In genomic region chr16:18776556-18777100, GRCm38 (mm10) we compare ENCODE assay signal across 8 mouse cellular contexts. TPM values are rescaled to one million over a fixed set of nuclear protein-coding genes. Genes with fewer than 3 reads are reported as not detected.
DNase-seq lines count a peak whose midpoint lies in the region; ATAC-seq lines count a peak whose summit lies in the region.

Cldn5 (plus strand) TSS chr16:18776847.

- H3K27me3 ChIP-seq in kidney, embryonic 16.5 days (ENCODE audit: insufficient read depth, low read length), result peaks cover 35% of the 10 kb centered on the region
- H3K27me3 ChIP-seq in liver, embryonic 15.5 days, result peaks cover 70% of the 10 kb centered on the region

- H3K36me3 ChIP-seq in kidney, embryonic 16.5 days (ENCODE audit: insufficient read depth, low read length), result peaks cover 4% of the 10 kb centered on the region; the same call in 1 of the 2 replicates
- peaks cover 17% of the 10 kb centered on the region for H3K36me3 ChIP-seq in liver, embryonic 15.5 days (replicated peaks)

- H3K4me1 ChIP-seq in kidney, embryonic 16.5 days (ENCODE audit: insufficient read depth, low read length), result peaks cover 12% of the 10 kb centered on the region; the same call in 1 of the 2 replicates
- H3K4me1 ChIP-seq in liver, embryonic 15.5 days (replicated peaks), result no peaks in the 10 kb centered on the region

- H3K27ac ChIP-seq in kidney, embryonic 16.5 days (ENCODE audit: low read length), result peak within 1 kb of the TSS; percentile 61
- H3K27ac ChIP-seq in liver, embryonic 15.5 days (replicated peaks), result no peak within 1 kb of the TSS

- peak within 1 kb of the TSS; percentile 72 for H3K4me2 ChIP-seq in kidney, embryonic 16.5 days (replicated peaks; ENCODE audit: low read depth, low read length)
- peak within 1 kb of the TSS; percentile 37 for H3K4me2 ChIP-seq in liver, embryonic 15.5 days

- ATAC-seq in kidney, embryonic 16.5 days (ENCODE audit: low FRiP score, low TSS enrichment), result peak; percentile 73
- peak; percentile 57 for ATAC-seq in liver, embryonic 15.5 days (ENCODE audit: insufficient read depth)
- ATAC-seq in frontal cortex, adult (ENCODE audit: low TSS enrichment), result no peak

- H3K9ac ChIP-seq in kidney, embryonic 16.5 days (replicated peaks; ENCODE audit: low read length), result peak within 1 kb of the TSS; percentile 73
- H3K9ac ChIP-seq in liver, embryonic 15.5 days, result no peak within 1 kb of the TSS

- no peaks in the 10 kb centered on the region for H3K9me3 ChIP-seq in kidney, embryonic 16.5 days (ENCODE audit: low read length)
- H3K9me3 ChIP-seq in liver, embryonic 15.5 days (replicated peaks), result no peaks in the 10 kb centered on the region

- peak within 1 kb of the TSS; percentile 58 for H3K4me3 ChIP-seq in kidney, embryonic 16.5 days (ENCODE audit: low read length)
- peak within 1 kb of the TSS; percentile 36 for H3K4me3 ChIP-seq in liver, embryonic 15.5 days (replicated peaks)

- DNase-seq in gastrocnemius, adult 18-20 months (ENCODE audit: low spot score), result peak; percentile 27
- no peak for DNase-seq in gastrocnemius, adult 8-10 months (ENCODE audit: low spot score in 2 of 2)
- peak; percentile 37 for DNase-seq in embryo, embryonic 10 days (ENCODE audit: low spot score)
- DNase-seq in heart, adult 9 months (ENCODE audit: low spot score in 2 of 2), result peak; percentile 58 to 74
- peak; percentile 31 for DNase-seq in retina, embryonic 14.5 days (ENCODE audit: low spot score)

- WGBS in kidney, embryonic 16.5 days, result 4% methylated on average over 19 of the region's 19 CpGs
- 4% methylated on average over 19 of the region's 19 CpGs for WGBS in liver, embryonic 15.5 days (ENCODE audit: insufficient replicate concordance)

RNA-seq across cellular contexts. Expression of gene Cldn5, which starts in this region (rescaled TPM):
- total RNA-seq in gastrocnemius, adult 18-20 months (2021), result 1 to 10 TPM; 3.3 to 9.9 TPM
- 1 to 10 TPM; 4.7 to 6.7 (median 5.6) TPM for total RNA-seq in gastrocnemius, adult 8-10 months (2022)
- 113 and 128 TPM in 2 replicates for polyA plus RNA-seq in kidney, embryonic 16.5 days (2015; fragmentation: Nextera tagmentation; extraction: Ambion mirVana)
- polyA plus RNA-seq in liver, embryonic 15.5 days (2015; fragmentation: Nextera tagmentation; extraction: Ambion mirVana), result 8.4 and 8.5 TPM in 2 replicates

Comparison
In these comparisons a context has a peak if more than half of its experiments do, and no peak if none do; other contexts are left out.
1. RNA of gene Cldn5 (polyA plus RNA-seq): 113 to 128 TPM in kidney, embryonic 16.5 days; 8.4 to 8.5 TPM in liver, embryonic 15.5 days; every median in the first group is over 10 times any median in the second.
2. DNase-seq: peak in gastrocnemius, adult 18-20 months (single experiment), embryo, embryonic 10 days (single experiment), heart, adult 9 months (2 of 2) and retina, embryonic 14.5 days (single experiment); none in gastrocnemius, adult 8-10 months (0 of 2).